Mouse (Mus musculus) heart, embryonic 14.5 days (tissue): ENCODE results near the gene Dnajc22. TPM values are rescaled to one million over a fixed set of nuclear protein-coding genes. Genes with fewer than 3 reads are reported as not detected.

Experiments used
- ATAC-seq: fragments of 200-750 bp; cut with Nextera tagmentation; 2 replicates; pipeline ENCODE4 v1.8.0; 2017; ENCODE audit warnings: low read depth, moderate TSS enrichment; ENCODE audit not compliant: insufficient number of reproducible peaks, insufficient read depth, low FRiP score
- H3K27ac ChIP-seq, 2 experiments: fragments of 200-500 bp in 1 of 2; fragments of 300-500 bp in 1 of 2; sonication (generic) in 1 of 2; replicated peaks in 1 of 2; 2 replicates each; pipeline ENCODE4 v1.5.1; 2012 to 2014; ENCODE audit warnings: low read depth in 2 of 2, low read length in 2 of 2, control low read depth in 1 of 2, mild to moderate bottlenecking in 1 of 2, mixed read lengths in 1 of 2; ENCODE audit not compliant: control insufficient read depth in 1 of 2, insufficient read depth in 1 of 2
- H3K27me3 ChIP-seq: fragments of 300-500 bp; sonication (generic); 2 replicates; pipeline ENCODE4 v1.6.1; 2014; ENCODE audit warnings: mild to moderate bottlenecking, low read length, control low read depth; ENCODE audit not compliant: control insufficient read depth, insufficient read depth
- H3K36me3 ChIP-seq: fragments of 300-500 bp; sonication (generic); 2 replicates; pipeline ENCODE4 v1.6.1; 2014; ENCODE audit warnings: mild to moderate bottlenecking, control low read depth, low read length, mixed read lengths; ENCODE audit not compliant: control insufficient read depth, insufficient read depth
- H3K4me1 ChIP-seq, 2 experiments: fragments of 200-500 bp in 1 of 2; fragments of 300-500 bp in 1 of 2; sonication (generic) in 1 of 2; 2 replicates each; pipeline ENCODE4 v1.6.1; 2012 to 2014; ENCODE audit warnings: low read length in 2 of 2, control low read depth in 1 of 2, mixed read lengths in 1 of 2; ENCODE audit not compliant: control insufficient read depth in 2 of 2, insufficient read depth in 2 of 2
- H3K4me2 ChIP-seq: fragments of 300-500 bp; sonication (generic); 2 replicates; pipeline ENCODE4 v1.6.1; 2014; ENCODE audit warnings: mild to moderate bottlenecking, low read length
- H3K4me3 ChIP-seq, 2 experiments: fragments of 200-500 bp in 1 of 2; fragments of 300-500 bp in 1 of 2; sonication (generic) in 1 of 2; 2 replicates each; pipeline ENCODE4 v1.5.1; 2012 to 2014; ENCODE audit warnings: low read length in 2 of 2, mild to moderate bottlenecking in 2 of 2, control low read depth in 1 of 2, low read depth in 1 of 2, moderate library complexity in 1 of 2; ENCODE audit not compliant: control insufficient read depth in 1 of 2, insufficient read depth in 1 of 2
- H3K9ac ChIP-seq: fragments of 300-500 bp; sonication (generic); 2 replicates; pipeline ENCODE4 v1.6.1; 2014; ENCODE audit warnings: mild to moderate bottlenecking, low read length
- H3K9me3 ChIP-seq: fragments of 300-500 bp; sonication (generic); 2 replicates; pipeline ENCODE4 v1.6.1; 2016; ENCODE audit warnings: low read length, control low read depth; ENCODE audit not compliant: control insufficient read depth
- WGBS: fragments of 180-500 bp; shearing (Covaris S2); extraction: QIAGEN DNeasy Blood & Tissue Kit; methylation state at CpG from one replicate; pipeline ENCODE4 v1.1.7; 2014; 5-methylcytosine and 5-hydroxymethylcytosine counted together
- polyA plus RNA-seq: library from polyadenylated mRNA; unstranded; fragments of >200 nt; fragmentation: Nextera tagmentation; extraction: Ambion mirVana; gene quantifications from 2 replicates; pipeline ENCODE4 v1.2.1, GENCODE M21; 2014

The Dnajc22 gene
- polyA plus RNA-seq, 1 experiment from 2014 or later: 1.3 TPM

DNA sequence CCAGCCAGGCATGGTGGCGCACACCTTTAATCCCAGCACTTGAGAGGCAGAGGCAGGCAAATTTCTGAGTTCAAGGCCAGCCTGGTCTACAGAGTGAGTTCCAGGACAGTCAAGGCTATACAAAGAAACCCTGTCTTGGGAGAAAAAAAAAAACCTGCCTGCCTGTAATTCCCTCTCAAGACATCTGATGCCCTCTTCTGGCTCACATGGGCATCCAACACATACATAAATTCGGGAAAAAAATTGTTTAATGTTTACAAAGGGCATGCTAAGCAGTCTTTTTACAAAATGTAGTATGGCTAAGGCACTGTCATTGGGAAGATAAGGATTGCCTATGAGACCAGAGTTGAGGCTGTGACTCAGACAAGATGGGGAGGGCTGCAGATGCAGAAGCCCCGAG is 13.2 kb upstream of the Dnajc22 start:
- H3K36me3 ChIP-seq: peaks cover 64% of the 10 kb centered on the region

DNA sequence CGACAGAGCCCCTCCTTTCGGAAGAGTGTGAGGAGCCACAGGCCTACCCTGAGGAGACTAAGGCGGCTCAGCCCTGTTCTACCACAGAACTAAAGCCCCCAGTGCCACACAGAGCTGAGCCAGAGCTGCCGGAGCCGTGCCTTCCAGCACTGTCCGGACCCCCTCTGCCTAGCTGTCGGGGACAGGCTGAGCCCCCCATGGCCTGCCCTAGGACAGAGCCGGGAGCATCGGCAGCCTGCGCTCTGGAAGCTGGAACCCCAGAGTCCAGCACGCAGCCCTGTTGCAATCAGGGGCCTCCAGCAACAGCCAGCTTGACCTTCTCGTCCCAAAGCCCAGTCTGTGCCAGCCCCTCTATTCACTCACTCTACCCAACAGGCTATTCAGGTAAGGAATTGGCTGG is 10.6 kb upstream of the Dnajc22 start:
- Histone ChIP-seq H3K9ac (no peak overlapping the region), H3K9me3 (no peaks in the 10 kb centered on the region), H3K4me2 (no peak overlapping the region), H3K4me3 (no peak overlapping the region), H3K27me3 (peaks cover 29% of the 10 kb centered on the region), H3K4me1 (peaks cover 2 to 4% of the 10 kb centered on the region in 2 experiments; a peak in 2 of 4 replicates), H3K27ac (no peak overlapping the region), H3K36me3 (peaks cover 55% of the 10 kb centered on the region)
- 95% methylated on average over 12 of the region's 12 CpGs for WGBS
- ATAC-seq: no peak

More for the DNA sequence above, 13.2 kb upstream of the Dnajc22 start:
- H3K4me1 ChIP-seq: peaks cover 5 to 19% of the 10 kb centered on the region in 2 experiments; a peak in 3 of 4 replicates
- no peak overlapping the region for H3K27ac ChIP-seq
- ATAC-seq: no peak
- H3K4me2 ChIP-seq: no peak overlapping the region
- H3K4me3 ChIP-seq: no peak overlapping the region
- peaks cover 4% of the 10 kb centered on the region; the same call in 1 of the 2 replicates for H3K27me3 ChIP-seq
- H3K9ac ChIP-seq: no peak overlapping the region
- WGBS: 81% methylated on average over 3 of the region's 3 CpGs
- H3K9me3 ChIP-seq: no peaks in the 10 kb centered on the region

DNA sequence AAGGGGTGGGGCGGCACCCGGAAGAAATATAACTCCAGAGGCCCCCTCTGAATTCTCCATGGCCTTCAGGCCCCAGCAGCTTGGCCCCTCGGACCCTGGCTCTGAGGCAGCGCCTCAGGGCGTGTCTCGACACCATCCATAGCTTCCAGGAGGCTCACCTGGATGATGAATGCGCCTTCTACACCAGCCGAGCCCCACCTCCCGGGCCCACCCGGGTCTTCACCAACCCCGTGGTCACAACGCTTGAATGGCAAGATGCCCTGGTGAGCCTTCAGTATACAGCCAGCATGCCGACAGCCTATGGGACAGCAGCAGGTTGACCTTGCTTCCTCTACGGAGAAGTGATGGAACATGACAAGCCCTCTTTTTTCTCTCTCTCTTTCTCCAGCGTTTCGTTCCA is 10.1 kb upstream of the Dnajc22 start:
- H3K36me3 ChIP-seq: peaks cover 51% of the 10 kb centered on the region
- 90% methylated on average over 16 of the region's 16 CpGs for WGBS

DNA sequence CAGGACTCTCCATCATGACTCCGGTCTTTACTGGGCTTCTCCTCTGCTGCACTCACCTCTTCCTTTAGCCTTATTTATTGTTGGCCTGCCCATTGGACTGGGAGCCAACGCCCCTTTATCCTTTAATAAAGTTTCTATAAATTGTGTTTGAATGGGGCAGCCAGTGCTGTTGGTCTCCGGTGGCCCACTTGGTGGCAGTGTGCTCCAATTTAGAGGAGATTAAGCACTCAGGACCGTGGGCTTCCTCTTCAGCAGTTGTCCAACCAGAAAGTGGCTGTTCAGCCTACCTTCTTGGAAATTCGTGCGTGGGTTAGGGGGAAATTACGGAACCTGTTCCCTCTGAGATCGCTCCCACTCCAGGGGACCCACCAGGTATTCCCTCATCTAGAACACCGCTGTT is 9.7 kb upstream of the Dnajc22 start:
- 69% methylated on average over 9 of the region's 9 CpGs for WGBS
- Histone ChIP-seq H3K4me1 (peaks cover 4 to 7% of the 10 kb centered on the region in 2 experiments; a peak in 3 of 4 replicates), H3K9ac (no peak overlapping the region), H3K4me2 (no peak overlapping the region), H3K27ac (no peak overlapping the region), H3K36me3 (peaks cover 46% of the 10 kb centered on the region), H3K9me3 (no peaks in the 10 kb centered on the region), H3K27me3 (peaks cover 39% of the 10 kb centered on the region), H3K4me3 (no peak overlapping the region)
- no peak for ATAC-seq

More for the DNA sequence above, 10.1 kb upstream of the Dnajc22 start:
- peaks cover 2 to 4% of the 10 kb centered on the region in 2 experiments; a peak in 2 of 4 replicates for H3K4me1 ChIP-seq
- no peak overlapping the region for H3K4me2 ChIP-seq
- no peak overlapping the region for H3K9ac ChIP-seq
- ATAC-seq: no peak
- no peak overlapping the region for H3K4me3 ChIP-seq
- no peak overlapping the region for H3K27ac ChIP-seq
- H3K9me3 ChIP-seq: no peaks in the 10 kb centered on the region
- H3K27me3 ChIP-seq: peaks cover 35% of the 10 kb centered on the region

DNA sequence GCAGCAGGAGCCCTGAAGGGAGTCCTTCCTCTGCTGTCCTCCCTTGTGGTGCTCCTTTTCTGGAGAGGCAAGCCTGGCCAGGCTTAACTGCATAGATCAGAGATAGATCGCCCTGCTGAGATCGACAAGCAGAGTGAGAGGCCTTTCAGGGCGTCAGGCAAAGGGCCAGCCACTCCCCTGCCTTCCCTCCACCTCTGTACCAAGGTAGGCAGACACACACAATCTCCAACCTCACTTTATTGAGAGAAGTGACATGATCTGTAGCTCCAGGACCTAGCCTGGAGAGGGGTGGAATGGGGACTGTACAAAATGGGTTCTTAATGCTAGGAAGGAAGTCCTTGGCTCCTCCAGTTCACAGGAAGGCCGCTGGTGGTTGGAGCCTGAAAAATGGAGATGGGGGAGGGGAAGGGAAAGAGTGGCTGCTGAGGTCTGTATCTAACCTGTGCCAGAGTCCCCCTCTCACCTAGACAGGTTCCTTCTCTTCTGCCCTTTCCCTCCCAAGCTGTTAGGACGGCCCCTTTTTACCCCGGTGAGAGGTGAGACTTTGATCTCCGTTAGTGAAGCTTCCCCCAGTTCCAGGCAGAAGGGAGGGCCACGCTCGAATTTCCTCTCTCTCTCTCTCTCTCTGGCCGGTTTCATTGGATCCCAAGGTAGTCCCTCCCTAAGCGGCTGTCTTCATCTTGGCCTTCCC is 9.0 kb upstream of the Dnajc22 start:
- H3K9ac ChIP-seq: no peak overlapping the region
- H3K27me3 ChIP-seq: peaks cover 46% of the 10 kb centered on the region
- 18% methylated on average over 11 of the region's 11 CpGs for WGBS
- no peak overlapping the region for H3K4me3 ChIP-seq
- H3K27ac ChIP-seq: no peak overlapping the region
- peaks cover 3 to 4% of the 10 kb centered on the region in 2 experiments; a peak in 2 of 4 replicates for H3K4me1 ChIP-seq
- no peaks in the 10 kb centered on the region for H3K9me3 ChIP-seq
- H3K36me3 ChIP-seq: peaks cover 40% of the 10 kb centered on the region
- ATAC-seq: no peak
- peak overlapping the region; percentile 5; the same call in 1 of the 2 replicates for H3K4me2 ChIP-seq

DNA sequence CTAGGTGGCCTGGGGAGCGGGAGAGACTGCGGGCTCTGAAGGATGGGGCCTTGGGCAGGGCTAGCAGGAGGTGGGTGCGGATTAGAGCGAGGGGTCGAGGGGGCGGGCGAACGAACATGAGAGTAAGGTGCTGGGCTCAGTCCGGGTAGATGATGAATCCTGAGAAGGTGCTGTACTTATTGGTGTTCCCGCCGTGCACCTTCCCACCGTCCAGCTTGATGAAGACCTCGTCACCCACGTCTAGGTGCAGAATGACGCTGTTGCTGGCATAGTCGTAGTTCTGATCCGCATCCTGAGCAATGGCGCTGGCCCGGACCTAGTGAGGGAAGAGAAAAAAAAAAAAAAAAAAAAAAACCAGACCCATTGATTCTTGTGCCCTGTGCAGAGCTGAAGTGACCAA is 8.4 kb upstream of the Dnajc22 start:
- peaks cover 3 to 4% of the 10 kb centered on the region in 2 experiments; a peak in 2 of 4 replicates for H3K4me1 ChIP-seq
- no peaks in the 10 kb centered on the region for H3K9me3 ChIP-seq
- ATAC-seq: no peak
- peaks cover 52% of the 10 kb centered on the region for H3K27me3 ChIP-seq
- H3K4me2 ChIP-seq: peak overlapping the region; percentile 5; the same call in 1 of the 2 replicates
- no peak overlapping the region for H3K27ac ChIP-seq
- 15% methylated on average over 19 of the region's 19 CpGs for WGBS
- H3K36me3 ChIP-seq: peaks cover 36% of the 10 kb centered on the region
- no peak overlapping the region for H3K9ac ChIP-seq
- no peak overlapping the region for H3K4me3 ChIP-seq

DNA sequence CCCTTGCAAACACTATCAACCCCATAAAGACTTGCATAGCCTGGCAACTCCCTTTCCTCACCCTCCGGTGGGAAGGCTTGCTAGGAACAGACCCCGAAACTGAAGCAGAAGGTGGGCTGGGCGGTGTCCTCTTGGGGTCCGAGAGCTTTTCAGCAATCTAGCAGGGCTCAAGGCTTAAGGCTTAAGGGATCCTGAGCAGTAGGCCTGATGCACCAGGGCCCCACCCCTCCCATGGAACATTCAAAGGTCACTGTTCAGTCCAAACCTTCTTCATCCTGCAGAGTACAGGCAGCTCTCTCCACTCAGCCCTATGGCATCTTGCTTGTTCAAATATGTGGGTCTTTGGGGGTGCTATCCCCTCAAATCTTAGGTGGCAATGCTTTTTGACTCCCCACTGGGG is 7.0 kb upstream of the Dnajc22 start:
- ATAC-seq: no peak
- H3K4me2 ChIP-seq: no peak overlapping the region
- H3K4me1 ChIP-seq: peaks cover 3 to 4% of the 10 kb centered on the region in 2 experiments; a peak in 2 of 4 replicates
- H3K4me3 ChIP-seq: no peak overlapping the region
- H3K27me3 ChIP-seq: peaks cover 66% of the 10 kb centered on the region
- WGBS: 81% methylated on average over 4 of the region's 4 CpGs
- H3K36me3 ChIP-seq: peaks cover 25% of the 10 kb centered on the region
- H3K9me3 ChIP-seq: no peaks in the 10 kb centered on the region
- no peak overlapping the region for H3K27ac ChIP-seq
- no peak overlapping the region for H3K9ac ChIP-seq
